Mouse (Mus musculus) liver, adult 2 months (tissue): ENCODE data around the gene Ptprs.

Source experiments
- CTCF ChIP-seq: fragments of 200-500 bp; IDR thresholded peaks from 2 replicates; pipeline ENCODE4 v1.5.1; 2011; ENCODE audit warnings: low read depth, low read length, control low read depth
- POLR2A ChIP-seq: fragments of 200-500 bp; IDR thresholded peaks from 2 replicates; pipeline ENCODE4 v1.6.1; 2011; ENCODE audit warnings: low read length, control low read depth; ENCODE audit not compliant: insufficient read depth; ENCODE audit errors: extremely low read depth

- no peak for TF ChIP-seq CTCF
- no peak for TF ChIP-seq POLR2A
Measured at GRCm38 (mm10) chr17:56365791-56366673, 110.3 kb downstream of the Ptprs start.
